Mouse (Mus musculus) forelimb bud, embryonic 11.5 days (tissue): ENCODE measurements around the gene Ap5s1.
A peak's percentile ranks its signal among the peaks of the same experiment; 100 is the strongest.

ENCODE experiments used
- DNase-seq: peaks from one replicate; pipeline ENCODE4 v3.0.0-alpha.2; 2012; ENCODE audit warnings: low read depth, low spot score

Gene Ap5s1

GRCm38 (mm10) chr2:131206778-131207177, at the start of gene Ap5s1:
Ap5s1 (plus strand) TSS chr2:131207078.
- no peak for DNase-seq

- no peak for DNase-seq
Measured at GRCm38 (mm10) chr2:131159491-131159910, 47.4 kb upstream of the Ap5s1 start.

- peak; percentile 98 for DNase-seq
Measured at GRCm38 (mm10) chr2:131159938-131160581, 46.8 kb upstream of the Ap5s1 start, which contains the start of gene 1700037H04Rik. 1700037H04Rik (minus strand) TSS chr2:131160081.

- no peak for DNase-seq
Measured at GRCm38 (mm10) chr2:131160671-131161111, 46.2 kb upstream of the Ap5s1 start.

GRCm38 (mm10) chr2:131163924-131164323, 43.0 kb upstream of the Ap5s1 start:
- no peak for DNase-seq

GRCm38 (mm10) chr2:131166172-131166571, 40.7 kb upstream of the Ap5s1 start:
- DNase-seq, result no peak

GRCm38 (mm10) chr2:131167984-131168383, 38.9 kb upstream of the Ap5s1 start:
- DNase-seq, result no peak

GRCm38 (mm10) chr2:131168914-131169313, 38.0 kb upstream of the Ap5s1 start:
- DNase-seq, result no peak

- DNase-seq, result no peak
Measured at GRCm38 (mm10) chr2:131170936-131171335, 35.9 kb upstream of the Ap5s1 start.

- no peak for DNase-seq
Measured at GRCm38 (mm10) chr2:131171401-131172104, 35.3 kb upstream of the Ap5s1 start.

DNA sequence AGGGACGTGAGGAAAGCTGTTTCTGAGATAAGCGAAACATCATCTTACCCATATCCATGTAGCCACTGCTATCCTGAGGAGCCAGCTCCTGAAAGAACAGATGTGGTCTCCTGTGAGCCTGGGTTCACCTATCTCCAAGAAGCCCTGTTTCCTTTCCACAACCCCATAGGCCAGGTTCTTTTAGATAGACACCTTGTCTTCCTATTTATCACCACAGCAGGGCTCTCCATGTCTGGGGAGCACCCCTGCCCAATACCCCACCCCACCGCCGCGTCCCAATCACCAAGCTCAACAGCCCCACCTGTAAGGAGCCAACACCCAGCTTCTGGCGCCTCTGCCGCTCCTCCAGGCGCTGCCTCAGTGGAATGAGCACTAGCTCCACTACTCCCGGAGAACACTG, 34.6 kb upstream of the Ap5s1 start:
- DNase-seq, result no peak

GRCm38 (mm10) chr2:131174700-131175099, 32.2 kb upstream of the Ap5s1 start:
- DNase-seq, result peak; percentile 79

DNA sequence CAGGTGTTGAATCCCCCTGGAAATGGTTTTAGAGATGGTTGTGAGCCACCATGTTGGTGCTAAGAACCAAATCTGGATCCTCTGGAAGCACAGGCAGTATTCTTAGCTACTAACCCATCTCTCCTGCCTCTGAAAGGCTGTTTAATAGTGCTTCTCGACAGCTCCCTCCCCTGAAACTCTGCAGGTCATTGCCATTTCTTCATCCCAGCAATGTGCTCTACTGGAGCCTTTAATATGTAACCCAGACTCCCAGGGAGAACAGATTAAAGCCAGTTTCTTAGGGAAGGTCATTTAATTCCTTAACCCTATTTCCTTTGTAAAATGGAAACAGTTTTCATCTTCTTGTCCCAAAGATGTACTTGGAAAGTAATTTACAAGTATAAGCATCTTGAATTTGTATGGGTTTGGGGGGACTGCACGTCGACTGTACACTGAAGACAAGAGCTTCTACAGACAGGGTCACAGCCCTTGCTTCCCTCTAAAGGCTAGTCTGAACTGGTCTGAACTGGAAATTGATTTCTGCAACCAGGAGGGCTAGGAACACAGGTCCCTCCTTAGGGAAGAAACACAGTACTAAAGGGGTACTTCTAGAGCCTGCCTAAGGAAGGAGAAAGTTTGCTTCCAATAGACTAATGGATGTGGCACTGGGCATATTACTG, 31.5 kb upstream of the Ap5s1 start:
- DNase-seq, result no peak

GRCm38 (mm10) chr2:131175945-131176309, 31.0 kb upstream of the Ap5s1 start:
- no peak for DNase-seq

GRCm38 (mm10) chr2:131176491-131176890, 30.4 kb upstream of the Ap5s1 start:
- no peak for DNase-seq

GRCm38 (mm10) chr2:131177932-131178331, 28.9 kb upstream of the Ap5s1 start:
- DNase-seq, result no peak

DNA sequence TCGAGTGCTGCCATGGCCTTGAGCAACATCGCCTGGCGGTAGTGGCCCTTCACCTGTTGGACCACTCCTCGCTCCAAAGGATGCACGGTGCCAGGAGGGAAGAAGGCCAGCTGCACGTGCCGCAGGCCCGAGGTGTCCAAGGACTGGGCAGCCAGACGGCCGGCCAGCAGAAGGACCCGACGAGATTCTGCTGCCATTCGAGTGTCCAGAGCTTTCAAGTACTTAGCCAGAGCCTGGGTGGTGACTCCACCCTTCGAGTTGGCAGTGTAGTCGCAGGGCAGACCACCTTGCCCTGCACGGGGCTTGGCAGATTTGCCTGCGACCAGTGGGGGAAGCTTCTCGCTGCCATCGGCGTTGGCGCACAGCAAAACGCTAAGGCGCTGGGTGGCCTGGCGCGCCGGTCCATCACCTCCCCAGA, 28.0 kb upstream of the Ap5s1 start:
- no peak for DNase-seq

DNA sequence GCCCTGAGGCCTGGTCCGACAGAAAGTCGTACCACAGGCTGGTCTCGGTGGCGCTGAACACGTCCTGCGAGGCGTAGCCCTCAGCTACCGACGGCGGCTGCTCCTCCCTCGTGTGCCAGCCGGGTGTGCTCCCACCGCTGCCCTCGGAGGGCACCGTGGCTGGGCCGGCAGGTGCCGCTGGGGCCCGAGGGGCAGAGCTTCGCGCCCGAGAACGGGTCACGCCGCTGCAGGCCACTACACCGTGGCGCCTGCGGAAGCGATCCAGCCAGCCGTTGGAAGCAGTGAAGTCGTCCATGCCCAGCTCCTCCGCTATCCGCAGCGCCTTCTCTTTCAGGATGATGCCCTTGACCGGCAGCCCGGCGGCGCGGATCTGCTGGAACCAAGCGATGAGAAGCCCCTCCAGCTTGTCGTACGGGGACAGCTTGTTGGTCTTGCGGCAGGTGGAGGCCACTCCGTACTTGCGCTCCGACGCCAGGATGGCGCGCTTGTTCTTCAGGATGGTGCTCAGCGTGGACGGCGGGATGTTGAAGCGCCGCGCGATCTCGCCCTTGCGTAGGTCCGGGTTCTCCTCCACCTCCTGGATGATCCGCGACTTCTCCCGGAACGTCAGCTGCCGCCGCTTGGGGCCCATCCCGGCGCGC, 27.5 kb upstream of the Ap5s1 start:
- DNase-seq, result peak; percentile 63

DNA sequence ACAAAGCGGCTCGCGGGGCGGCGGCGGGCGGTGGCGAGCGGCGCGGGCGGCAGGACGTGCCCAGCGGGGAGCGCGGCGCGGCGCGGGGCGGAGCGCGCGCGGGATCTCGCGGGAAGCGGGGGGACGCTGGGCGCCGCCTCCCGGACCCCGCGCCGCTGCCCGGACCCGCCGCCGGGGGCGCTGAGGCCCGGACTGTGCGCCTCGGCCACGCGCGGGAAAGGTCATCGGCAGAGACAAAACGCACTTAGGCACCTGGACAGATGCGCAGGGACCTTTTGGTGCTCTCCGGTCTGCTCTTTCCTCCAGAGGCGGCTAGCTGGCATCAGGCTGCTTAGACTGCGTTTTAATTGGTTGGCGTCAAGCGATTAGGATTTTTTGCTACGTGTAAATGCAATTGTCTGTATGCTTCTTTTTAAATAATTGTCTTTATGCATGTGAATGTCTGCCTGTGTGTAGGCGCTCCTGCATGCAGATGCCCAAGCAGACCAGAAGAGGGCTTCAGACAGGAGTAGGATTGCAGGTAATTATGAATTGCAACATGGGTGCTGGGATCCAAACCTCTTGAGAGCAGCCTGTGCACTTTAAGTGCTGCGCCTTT, 26.8 kb upstream of the Ap5s1 start, which contains the start of gene Cenpb:
Gene Cenpb, minus strand, starts transcription at position 78 of the 598 bp plus-strand sequence.
- DNase-seq, result peak; percentile 76

DNA sequence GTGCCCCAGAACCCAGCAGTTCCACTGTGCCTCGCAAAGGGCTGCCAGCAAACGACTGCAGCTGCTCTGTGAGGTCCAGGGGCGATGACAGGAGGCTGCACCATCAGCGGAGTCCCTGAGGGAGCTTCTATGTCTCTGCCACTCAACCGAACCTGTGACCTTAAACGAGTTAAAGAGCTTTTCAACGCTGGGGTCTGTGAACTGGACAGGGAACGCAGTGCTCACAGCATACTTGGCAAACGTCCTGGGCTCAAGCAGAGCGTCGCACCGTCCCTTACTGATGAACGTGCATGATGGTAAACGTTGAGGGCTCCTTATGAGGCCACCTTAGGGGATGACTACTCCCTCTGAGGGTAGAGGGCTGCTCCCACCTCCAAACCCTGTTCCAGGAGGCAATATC, 20.5 kb upstream of the Ap5s1 start:
- DNase-seq, result no peak

- peak; percentile 84 for DNase-seq
Measured at GRCm38 (mm10) chr2:131186771-131187601, 19.9 kb upstream of the Ap5s1 start, which contains the start of the genes Cdc25b and Spef1. Cdc25b (plus strand) TSS chr2:131186949. Spef1 (minus strand) TSS chr2:131187282.
